Mouse (Mus musculus) MEL-GATA-1-ER (cell line): ENCODE results near the gene Ak4.
"Not testable (repeated sequence)": the region's sequence is repeated elsewhere in the genome, so short reads cannot be mapped to it uniquely, and the experiment has no call there.

Source experiments
- DNase-seq: peaks from one replicate; pipeline ENCODE4 v3.0.0-alpha.2; 2012; ENCODE audit warnings: low read depth; ENCODE audit errors: extremely low read depth

The Ak4 gene

DNA sequence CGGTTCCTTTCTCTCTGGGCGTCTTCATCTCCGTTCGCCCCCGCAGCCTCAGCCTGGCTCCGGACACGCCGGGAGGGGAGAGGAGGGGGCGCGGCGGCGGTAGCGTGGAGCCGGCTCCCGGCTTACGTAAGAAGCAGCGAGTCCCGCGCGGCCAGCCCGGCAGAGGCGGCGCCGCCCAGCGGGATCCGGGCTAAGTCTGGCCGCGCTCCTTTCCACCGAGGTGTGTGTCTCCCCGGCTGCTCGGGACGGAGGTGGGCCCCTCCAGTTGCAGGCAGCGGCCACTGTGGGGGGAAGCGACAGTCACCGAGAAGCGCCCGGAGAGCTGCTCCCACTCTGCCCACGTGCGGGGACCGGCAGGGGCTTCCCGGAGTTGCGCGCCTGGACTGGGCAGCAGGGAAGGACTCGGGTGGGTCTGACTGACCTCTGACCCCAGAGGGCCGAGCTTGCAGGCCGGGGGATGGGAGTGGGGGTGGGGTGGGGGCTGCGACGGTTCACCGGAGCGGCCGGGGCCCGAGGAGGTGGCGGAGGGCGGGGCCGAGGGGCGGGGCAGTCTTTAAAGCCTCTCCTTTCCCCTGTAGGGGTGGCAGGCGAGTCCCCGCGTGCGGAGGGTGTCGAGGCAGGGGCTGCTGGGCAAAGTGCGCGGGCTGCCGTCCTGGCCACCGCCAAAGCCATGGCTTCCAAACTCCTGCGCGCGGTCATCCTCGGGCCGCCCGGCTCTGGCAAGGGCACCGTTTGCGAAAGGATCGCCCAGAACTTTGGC lies at the start of gene Ak4:
TSS of gene Ak4 (plus strand) at position 127 of the 760 bp plus-strand sequence.
- no peak for DNase-seq

DNA sequence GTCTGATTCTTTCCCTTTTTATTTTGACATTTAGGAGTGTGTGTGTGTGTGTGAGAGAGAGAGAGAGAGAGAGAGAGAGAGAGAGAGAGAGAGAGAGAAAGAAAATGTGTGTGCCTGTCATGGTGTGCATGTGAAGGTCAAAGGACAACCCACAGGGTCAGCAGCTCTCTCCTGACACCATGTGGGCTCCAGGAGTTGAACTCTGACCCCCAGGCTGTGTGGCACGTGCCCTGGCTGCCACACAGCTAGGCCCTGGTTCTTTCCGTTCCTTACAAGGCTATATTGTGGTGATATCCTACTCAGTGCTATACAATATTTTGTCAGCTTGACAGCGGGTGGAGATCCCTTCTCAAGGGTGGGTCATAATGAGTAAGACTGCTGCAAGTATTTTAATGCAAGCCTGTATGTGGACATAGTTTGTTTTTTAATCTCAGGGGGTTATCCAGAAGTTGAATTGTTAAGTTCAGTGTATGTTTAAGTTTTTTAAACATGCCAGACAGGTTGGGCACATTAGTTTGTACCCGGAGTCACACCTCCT lies 49.3 kb upstream of the Ak4 start:
- DNase-seq = no peak

DNA sequence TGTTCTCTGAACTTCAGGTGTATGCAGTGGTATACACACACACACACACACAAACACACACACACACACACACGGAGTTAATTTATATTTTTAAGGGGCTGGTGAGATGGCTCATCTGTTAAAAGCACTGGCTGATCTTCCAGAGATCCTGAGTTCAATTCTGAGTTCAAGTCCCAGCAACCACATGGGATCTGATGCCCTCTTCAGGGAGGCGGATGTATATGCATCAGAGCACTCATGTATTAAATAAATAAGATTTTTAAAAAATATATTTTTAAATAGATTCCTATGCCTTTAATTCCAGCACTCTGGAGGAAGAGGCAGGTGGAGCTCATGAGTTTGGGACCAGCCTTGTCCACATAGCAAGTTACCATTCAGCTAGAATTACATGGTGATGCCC lies 46.8 kb upstream of the Ak4 start:
- DNase-seq = no peak

DNA sequence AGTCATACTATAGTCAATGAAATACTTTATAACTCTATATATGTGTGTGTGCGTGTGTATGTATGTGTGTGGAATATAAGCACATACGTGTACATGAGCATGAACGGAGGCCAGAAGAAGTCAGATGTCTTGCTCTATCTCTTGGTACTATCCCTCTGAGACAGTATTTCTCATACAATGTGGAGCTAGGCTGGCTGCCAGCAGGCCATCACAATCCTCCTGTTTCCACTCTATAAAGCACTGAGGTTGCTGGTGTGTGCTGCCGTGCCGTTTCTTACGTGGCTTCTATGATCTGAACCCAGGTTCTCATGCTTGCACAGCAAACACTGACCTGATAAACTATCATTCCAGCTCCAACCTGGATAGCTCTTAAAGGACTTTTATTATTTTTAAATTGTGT lies 46.3 kb upstream of the Ak4 start:
- DNase-seq = no peak

DNA sequence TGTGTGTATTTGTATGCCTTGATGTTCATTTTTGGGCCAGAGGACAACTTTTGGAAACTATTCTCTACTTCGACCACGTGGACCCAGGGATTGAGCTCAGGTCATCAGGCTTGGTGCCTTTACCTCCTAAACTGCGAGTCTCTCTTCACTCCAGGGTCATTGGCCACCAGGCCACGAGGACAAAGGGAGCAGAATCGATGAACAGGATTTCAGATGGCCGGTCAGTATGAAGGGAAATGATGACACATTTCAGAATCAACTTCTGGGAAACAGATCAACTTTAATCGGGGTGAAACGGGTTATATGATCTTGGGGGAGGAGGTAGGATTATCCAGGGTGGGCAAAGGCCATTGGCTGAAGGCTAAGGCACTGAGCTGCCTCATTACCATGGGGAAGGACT lies 45.0 kb upstream of the Ak4 start:
- DNase-seq = no peak

DNA sequence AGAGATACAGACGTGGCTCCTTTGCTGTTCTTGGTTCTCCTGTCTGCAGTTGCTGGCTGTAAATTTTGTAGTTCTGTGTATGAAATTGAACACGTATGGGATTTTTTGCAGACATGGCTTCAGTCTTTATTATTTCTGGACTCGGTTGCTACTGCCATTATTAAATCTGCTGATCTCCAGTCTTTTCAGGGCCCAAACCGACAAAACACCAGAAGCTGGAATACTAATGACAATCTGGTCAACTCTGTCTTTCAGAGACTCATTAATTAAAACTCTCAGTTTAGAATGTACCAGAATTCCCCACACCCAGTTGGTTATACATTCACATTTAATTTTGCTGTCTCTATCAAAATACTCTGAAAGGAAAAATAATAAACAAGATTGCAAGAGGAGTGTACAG lies 42.2 kb upstream of the Ak4 start:
- no peak for DNase-seq

DNA sequence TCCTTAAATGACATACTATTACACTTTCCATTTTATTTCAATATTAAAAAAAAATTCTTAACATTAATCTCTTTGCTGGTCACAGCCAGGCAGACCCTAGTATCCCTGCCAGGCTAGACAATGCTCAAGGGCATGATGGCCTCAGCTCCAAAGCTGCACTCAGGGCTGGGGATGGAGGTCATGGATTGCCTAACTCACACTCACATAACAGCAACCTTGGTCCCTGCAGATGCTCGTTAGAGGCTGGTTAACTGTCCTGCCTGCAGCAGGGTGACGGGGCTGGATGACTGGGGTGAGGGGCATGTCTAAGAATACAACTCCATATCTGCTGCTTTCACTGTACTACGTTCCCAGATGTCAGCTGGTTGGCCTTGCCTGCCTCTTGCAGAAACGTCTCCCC lies 40.8 kb upstream of the Ak4 start:
- DNase-seq = no peak

DNA sequence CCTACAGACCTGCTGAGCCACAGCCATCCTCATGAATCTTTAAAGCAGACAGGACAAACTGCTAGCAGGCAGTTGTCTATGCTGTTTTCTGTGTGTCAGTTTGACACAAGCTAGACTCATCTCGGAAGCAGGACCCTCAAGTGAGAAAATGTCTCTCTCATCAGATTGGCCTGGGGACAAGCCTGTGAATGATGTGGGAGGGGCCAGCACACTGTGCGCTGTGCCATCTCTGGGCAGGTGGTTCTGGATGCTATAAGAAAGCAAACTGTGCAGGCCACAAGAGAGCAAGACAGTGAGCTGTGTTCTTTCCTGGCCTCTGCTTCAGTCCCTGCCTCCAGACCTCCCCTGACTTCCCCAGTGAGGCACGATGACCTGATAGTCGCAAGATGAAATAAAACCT lies 40.3 kb upstream of the Ak4 start:
- no peak for DNase-seq

DNA sequence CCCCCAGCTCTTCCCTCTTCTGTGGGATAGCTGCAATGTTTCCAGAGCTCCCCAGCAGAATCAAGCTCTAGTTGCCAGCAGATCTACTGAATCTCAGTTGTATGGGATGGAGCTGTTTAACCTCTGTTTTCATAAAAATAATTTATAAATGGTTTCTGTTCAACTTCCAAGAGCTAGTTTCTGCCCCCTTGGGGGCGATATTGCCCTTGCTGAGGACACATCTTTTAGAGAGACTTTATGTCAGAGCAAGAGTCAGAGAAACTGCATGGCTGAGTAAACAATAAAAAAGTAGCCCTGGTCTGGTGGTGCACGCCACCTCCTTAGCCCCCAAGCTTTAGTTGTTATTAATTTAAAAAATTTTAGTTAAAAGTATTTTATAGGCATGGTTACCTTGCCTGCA lies 34.1 kb upstream of the Ak4 start:
- DNase-seq = no peak

DNA sequence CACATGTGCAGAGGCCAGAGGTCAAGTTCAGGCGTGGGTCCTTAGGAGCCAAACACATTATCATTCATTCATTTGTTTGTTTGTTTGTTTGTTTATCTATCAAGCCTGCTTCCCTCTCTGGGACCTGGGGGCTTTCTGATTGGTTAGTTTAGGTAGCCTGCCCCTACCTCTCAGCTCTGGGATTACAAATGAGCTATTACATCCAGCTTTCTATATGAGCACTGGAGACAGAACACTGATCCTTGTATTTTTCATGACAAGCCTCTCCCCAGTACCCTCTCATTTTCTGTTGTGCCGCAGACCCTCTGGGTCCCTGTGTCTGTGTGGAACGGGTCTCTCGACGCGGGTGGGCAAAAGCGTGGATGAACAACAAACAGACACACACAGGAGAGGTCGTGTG lies 30.8 kb upstream of the Ak4 start:
- DNase-seq = no peak

DNA sequence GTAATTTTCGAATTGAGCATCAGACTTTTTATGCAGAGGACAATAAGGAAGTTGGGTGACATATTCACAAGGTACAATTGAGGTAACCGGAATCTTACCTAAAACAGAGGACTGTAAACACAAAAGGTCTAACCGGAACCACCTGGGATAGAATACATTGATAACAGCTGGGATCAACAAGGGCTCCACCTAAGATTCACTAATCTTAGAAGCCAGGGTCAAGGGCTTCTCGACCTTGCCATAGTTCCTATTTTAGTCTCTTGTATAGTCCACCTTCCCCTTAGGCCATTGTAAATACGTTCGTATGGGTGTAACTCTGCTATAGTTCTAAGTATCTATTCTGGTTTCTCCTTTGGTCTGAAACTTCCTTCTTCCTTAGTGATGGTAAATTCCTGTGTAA lies 30.4 kb upstream of the Ak4 start:
- not testable (repeated sequence) for DNase-seq

DNA sequence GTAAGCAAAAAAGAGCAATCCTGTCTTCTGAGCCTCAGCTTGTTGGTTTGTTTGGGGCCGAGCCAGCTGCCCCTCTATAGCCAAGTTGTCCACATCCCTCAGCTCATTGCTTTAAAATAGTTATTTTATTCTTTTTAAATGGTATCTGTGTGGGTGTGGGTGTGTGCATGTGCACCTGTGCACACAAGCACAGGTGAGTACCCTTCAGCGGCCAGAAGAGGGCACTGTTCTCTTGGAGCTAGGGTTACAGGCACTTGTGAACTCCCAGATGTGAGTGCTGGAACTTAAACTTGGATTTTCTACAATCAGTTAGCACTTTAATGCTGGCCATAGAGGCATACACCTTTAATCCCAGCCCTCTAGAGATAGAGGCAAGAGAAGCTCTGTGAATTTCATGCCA lies 26.8 kb upstream of the Ak4 start:
- DNase-seq = peak; percentile 37

DNA sequence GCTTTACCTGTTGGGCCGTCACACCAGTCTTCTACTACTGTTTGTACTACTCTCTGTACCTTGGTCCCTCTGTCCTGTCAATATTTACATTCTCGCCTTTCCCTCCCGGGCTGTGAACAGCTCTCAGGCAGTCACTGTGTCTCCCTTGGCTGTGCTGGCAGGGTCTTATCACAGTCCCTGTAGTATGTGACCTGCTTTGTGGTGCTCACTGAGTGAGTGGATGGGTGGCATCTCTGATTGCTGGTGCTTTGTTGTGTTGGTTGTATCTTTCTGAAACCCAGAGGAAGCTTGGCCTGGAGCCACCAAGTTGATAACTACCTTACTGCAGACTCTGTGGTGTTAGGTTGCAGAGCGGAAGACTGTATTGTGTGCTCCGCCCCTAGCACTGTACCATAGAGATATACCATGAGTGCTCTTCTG lies 25.8 kb upstream of the Ak4 start:
- DNase-seq = peak; percentile 75

DNA sequence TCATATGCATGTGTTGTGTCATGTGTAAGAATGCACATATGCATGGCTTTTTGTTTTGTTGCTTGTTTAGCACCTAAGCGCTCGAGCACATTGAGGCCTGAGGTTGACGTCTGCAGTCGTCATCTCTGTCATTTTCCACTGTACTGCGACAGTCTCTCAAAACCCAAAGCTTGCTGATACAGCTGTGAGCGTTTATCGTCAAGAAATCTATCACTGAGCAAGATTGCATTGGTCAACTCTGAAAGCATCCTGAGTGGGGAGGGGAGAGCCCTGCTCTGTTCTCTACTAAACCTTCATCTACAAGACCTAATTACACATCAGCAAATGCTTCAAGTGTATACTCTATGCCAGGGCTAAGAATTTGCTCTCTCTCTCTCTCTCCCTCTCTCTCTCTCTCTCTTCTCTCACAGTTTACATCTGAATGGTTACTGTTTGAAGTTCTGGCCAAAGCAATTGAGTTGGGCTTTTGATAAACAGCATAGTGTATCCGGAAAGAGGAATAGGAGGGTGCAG lies 24.0 kb upstream of the Ak4 start:
- DNase-seq = no peak

DNA sequence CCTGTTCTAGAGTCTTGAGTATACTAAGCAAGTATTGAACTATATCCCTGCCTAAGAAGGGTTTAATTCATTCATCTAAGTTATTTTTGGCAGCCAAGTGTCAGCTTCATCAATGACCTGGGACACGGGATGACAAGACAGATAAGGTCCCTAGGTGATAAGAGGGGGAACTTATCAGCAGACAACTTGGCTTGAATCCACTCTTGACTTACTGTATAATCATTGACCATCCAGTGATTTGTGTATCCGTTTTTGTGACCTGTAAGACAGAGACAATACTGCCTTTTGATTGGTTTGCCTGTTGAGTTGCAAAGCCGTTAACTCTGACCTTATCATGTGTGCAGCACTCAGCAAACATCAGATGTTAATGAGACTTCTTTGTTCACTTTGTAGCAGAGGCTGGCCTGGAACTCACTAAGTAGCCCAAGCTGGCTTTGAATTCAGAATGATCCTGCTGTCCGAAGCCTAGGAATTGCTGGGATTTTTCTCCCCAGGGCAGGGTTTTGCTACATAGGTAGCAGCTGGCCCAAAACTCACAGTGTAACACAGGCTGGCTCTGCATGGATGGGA lies 19.0 kb upstream of the Ak4 start:
- no peak for DNase-seq

DNA sequence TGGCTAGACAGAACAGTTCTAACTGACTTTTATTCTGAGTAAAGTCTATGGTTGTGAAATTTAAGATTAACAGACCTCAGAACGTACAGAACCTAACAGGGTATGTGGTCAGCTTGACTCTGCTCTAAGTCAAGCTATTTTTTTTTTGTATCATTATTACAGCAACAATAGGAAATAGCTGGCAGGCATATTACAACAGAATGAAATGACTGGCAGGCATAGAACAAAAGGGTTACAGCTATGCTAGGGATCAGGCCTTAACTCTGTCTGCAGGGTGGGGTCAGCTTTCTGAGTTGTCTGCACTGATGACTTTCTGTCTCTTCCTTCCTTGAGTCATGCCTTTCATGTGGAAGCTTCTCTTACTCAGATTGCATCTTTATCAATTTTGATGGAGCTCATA lies 17.1 kb upstream of the Ak4 start:
- DNase-seq = no peak

DNA sequence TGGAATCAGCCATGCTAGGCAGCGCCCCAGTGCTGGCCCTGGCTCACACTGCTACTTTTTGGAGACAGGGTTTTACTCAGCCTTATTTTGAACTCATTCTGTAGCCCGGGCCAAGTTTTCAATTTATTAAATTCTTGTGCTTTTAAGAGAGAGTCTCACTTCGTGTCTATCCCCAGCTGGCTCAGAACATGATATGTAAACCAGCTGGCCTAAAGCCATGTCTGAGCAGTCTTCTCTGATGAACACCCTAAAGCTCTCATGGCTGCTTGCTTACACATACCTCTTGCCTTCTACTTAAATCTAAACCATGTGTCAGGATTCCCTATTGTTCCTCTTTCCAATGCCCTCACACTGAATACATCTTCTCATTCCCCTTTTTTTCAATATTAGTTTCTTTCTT lies 14.2 kb upstream of the Ak4 start:
- DNase-seq = no peak

DNA sequence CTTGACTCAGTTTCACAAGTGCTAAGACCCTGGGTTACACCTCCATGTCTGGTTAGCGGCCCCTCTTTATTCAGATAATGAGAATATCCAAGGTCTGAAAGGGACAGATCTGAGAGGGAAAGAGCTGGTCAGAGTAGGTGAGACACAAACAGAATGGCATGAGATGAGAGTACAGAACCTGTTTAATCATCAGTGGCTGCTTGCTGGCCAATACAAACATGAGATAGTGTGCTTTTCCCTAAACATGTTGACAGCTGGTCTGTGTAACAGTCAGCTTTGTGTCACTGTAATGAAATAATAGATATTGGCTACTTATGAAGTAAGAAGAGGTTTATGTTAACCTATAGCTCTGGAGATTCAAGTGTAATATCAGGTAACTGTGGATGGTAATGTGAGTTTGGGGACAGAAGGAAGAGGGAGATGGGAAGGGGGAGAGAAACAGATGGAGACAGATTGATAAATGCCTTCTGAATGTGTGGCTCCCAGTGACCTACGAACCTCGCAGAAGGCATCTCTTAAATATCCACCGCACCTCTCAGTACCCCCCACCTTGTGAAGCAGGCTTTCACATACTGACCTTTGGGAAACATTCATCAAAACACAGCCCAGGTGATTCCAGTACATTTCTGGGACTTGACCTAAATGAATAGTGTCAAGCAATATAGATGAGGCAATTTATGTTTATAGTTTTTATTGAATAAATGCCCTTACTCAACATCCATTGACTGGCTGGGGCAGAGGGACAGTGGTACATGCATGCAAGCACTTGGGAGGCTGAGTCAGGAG lies 12.5 kb upstream of the Ak4 start:
- no peak for DNase-seq

DNA sequence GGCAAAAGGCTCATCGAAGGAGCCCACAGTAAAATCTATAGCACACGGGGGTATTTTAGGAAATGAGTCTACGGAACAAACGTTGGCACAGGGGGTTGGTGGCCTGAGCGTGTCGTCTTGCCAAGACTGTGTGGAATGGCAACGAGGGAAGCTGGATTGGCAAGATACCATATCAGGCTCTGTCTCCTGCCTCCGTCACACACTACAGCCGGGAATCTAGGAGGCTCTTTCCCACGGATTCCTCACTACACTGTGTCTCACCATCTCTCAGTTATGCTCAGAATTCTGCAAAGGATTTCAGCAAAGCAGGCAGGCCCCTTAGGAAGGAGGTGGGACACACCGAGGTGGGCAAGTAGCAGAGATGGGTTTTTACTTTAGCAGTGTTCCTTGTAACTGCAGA lies 2.1 kb upstream of the Ak4 start:
- DNase-seq = no peak

DNA sequence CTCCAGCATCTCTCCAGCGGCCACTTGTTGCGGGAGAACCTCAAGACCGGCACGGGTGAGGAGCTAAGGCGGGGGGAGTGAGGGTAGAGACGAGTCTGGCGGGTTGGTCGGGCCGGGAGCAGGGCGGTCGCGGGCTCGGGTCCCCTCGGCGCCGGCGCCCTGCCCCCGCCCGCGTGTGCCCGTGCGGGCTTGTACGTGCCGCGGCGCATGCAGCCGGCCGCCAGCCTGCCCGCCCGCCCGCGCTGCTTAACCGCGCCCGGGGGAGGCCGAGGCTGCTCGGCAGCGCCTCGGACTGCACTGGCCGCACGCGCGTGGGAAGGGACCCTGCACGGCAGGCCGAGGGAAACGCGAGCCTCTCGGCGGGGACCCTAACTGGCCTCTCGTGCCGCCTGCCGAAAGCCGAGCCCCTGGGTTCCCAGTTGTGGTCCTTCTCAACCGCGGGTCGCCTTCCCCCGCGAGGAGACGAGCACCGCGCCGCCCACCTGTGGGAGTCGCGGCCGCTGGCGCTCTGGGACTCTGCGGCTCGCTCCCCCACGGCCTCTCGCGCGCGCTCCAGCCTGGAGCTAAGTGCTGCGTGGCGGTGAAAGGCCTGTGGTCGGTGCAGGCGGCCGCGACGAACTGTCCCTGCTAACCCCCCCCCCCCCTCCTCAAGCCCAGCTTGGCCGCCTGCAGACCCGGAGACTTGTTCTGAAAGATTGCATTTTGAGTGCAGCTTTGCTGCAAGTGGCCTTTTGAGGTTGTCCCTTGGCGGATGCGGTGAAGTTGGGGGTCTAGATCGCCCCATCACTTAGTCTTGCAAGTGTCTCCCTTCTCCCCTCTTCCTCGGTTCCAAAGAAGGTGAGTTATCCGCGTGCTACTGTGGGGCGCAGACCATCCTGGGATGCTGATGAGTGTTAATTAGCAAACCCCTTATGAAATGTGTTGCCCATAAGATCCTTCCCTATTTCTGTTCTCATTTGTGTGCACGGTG lies 1.1 kb downstream of the Ak4 start:
- no peak for DNase-seq

DNA sequence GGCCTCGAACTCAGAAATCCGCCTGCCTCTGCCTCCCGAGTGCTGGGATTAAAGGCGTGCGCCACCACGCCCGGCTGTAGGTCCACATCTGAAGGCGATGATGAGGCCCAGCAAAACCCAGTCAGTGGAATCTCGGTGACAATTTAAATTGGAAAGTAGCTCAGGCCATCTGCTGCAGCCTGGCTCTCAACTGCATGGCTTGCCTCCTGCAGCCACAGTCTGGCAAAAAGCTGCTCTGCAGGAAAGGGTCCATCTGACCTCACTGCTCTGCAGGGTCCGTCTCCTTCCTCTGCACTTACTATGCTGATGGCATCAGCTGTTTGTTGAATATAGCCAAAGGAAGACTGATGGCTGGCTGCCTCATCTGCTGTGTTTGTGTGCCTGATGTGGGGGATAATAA lies 3.9 kb downstream of the Ak4 start:
- DNase-seq = no peak
